Mouse (Mus musculus) cerebellum, adult 2 months (tissue): ENCODE measurements around the gene Bag2.

Source experiments
- CTCF ChIP-seq: fragments of 200-500 bp; IDR thresholded peaks from 2 replicates; pipeline ENCODE4 v1.5.1; 2011; ENCODE audit warnings: low read depth, mild to moderate bottlenecking, control low read depth, low read length, moderate library complexity, borderline replicate concordance; ENCODE audit not compliant: insufficient read depth
- POLR2A ChIP-seq: fragments of 200-500 bp; IDR thresholded peaks from 2 replicates; pipeline ENCODE4 v1.6.1; 2011; ENCODE audit warnings: low read length, control low read depth, borderline replicate concordance; ENCODE audit not compliant: insufficient read depth

GRCm38 (mm10) chr1:33739302-33739701 lies 18.3 kb downstream of the Bag2 start:
- TF ChIP-seq CTCF (peak; percentile 86), POLR2A (no peak)
